25 mouse cellular contexts compared by ENCODE assay signal in genomic region chr5:132644646-132645172, GRCm38 (mm10).
"Had no signal": no experiment of that assay in that cellular context is flagged by ENCODE, and none has a peak within 500 bp of the region (broad histone marks: within the 10 kb centered on the region; RNA-seq: fewer than 3 reads in every experiment).

No protein-coding gene starts in this region.

- H3K4me1 ChIP-seq: hindbrain, embryonic 13.5 days; hindbrain, embryonic 15.5 days; limb, embryonic 13.5 days; limb, embryonic 15.5 days; liver, embryonic 12.5 days had no signal

- H3K4me2 ChIP-seq: heart, embryonic 11.5 days; heart, embryonic 13.5 days; heart, embryonic 15.5 days; hindbrain, embryonic 13.5 days; hindbrain, embryonic 15.5 days; kidney, embryonic 15.5 days; limb, embryonic 13.5 days; limb, embryonic 15.5 days; liver, embryonic 12.5 days had no signal

- DNase-seq: gastrocnemius, postnatal 14 days; gastrocnemius, postnatal 36 days; heart, adult 2 months; heart, postnatal 14 days; heart, postnatal 36 days; kidney, adult 11 months; kidney, adult 2 months; kidney, adult 9 months; kidney, postnatal 14 days; kidney, postnatal 36 days; layer of hippocampus, adult 9-11 months; layer of hippocampus, postnatal 36 days; left cerebral cortex, postnatal 4 days had no signal

- H3K9me3 ChIP-seq: heart, embryonic 13.5 days; heart, embryonic 15.5 days; hindbrain, embryonic 13.5 days; hindbrain, embryonic 15.5 days; kidney, embryonic 15.5 days; limb, embryonic 13.5 days; limb, embryonic 15.5 days; liver, embryonic 12.5 days had no signal

- H3K27ac ChIP-seq: heart, adult 2 months; heart, embryonic 13.5 days; heart, embryonic 15.5 days; hindbrain, embryonic 13.5 days; hindbrain, embryonic 15.5 days; hindbrain, postnatal 0 days; kidney, embryonic 15.5 days; kidney, postnatal 0 days; limb, embryonic 13.5 days; limb, embryonic 15.5 days; liver, embryonic 12.5 days had no signal

- H3K4me3 ChIP-seq: heart, adult 2 months; heart, embryonic 13.5 days; heart, embryonic 15.5 days; hindbrain, embryonic 13.5 days; hindbrain, embryonic 15.5 days; kidney, embryonic 15.5 days; limb, embryonic 13.5 days; limb, embryonic 15.5 days; liver, embryonic 12.5 days had no signal

- H3K9ac ChIP-seq: heart, embryonic 13.5 days; heart, embryonic 15.5 days; hindbrain, embryonic 13.5 days; hindbrain, embryonic 15.5 days; kidney, embryonic 15.5 days; limb, embryonic 13.5 days; limb, embryonic 15.5 days; liver, embryonic 12.5 days had no signal

- H3K27me3 ChIP-seq: heart, embryonic 15.5 days; hindbrain, embryonic 13.5 days; hindbrain, embryonic 15.5 days; kidney, embryonic 15.5 days; limb, embryonic 15.5 days; liver, embryonic 12.5 days had no signal

- H3K36me3 ChIP-seq: heart, embryonic 13.5 days; heart, embryonic 15.5 days; hindbrain, embryonic 13.5 days; hindbrain, embryonic 15.5 days; kidney, embryonic 15.5 days; limb, embryonic 13.5 days; limb, embryonic 15.5 days; liver, embryonic 12.5 days had no signal

- ATAC-seq: hindbrain, postnatal 0 days; intestine, embryonic 16.5 days; liver, embryonic 12.5 days had no signal
